Mouse (Mus musculus) heart, postnatal 25 days (tissue): Measurements from ENCODE around the gene Ttc21a. TPM values are rescaled to one million over a fixed set of nuclear protein-coding genes. Genes with fewer than 3 reads are reported as not detected.
A peak's percentile ranks its signal among the peaks of the same experiment; 100 is the strongest.
"Not testable (repeated sequence)": the region's sequence is repeated elsewhere in the genome, so short reads cannot be mapped to it uniquely, and the experiment has no call there.

ENCODE experiments used
- DNase-seq: peaks from one replicate; pipeline ENCODE4 v3.0.0; 2022; ENCODE audit warnings: low spot score
- intact Hi-C: fragments of 180-260 bp; cut with DNase I; formaldehyde crosslinking; loops from one replicate; pipeline ENCODE4 v1.15.1; 2025
- total RNA-seq, 2 experiments: library from RNA; stranded (reverse); gene quantifications; 2 replicates each; pipeline ENCODE4 v1.2.3; 2021

Ttc21a gene
- total RNA-seq, 2 experiments from 2014 or later: not detected

DNA sequence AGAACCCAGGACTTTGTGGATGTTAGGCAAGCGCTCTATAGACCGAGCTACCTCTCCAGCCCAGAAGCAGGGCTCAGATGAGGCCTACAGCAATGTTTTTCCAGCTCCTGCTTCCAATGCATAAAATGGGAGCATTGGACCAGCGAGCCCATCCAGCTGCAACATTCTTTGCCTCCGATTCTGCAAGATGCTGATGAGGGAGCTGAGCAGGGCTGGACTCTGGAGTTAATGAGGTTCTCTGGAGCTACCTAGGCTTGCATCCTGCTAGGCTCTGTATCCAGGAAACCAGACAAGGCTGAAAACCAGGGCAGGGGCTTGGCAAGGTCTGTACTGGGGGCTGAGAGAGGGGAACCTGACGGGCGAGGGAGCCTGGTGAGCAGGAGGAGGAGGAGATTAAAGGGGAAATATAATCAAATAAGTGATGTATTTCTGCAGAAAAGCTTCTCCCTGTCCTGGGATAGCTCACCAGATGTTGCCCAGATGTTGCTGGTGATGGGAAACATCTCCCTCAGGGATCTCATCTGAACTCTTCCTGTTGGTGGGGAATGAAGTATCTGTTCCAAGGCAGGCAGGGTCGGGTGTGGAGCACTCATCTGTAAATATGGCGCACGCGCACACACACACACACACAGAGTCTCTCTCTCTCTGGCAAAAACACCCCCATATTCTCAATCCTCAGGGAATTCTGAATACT is 48.6 kb downstream of the Ttc21a start:
- DNase-seq: no peak
- intact Hi-C loops: loop anchor here (2.0 kb wide), 1 partner anchor 15 kb away; no protein-coding TSS in a partner anchor

DNA sequence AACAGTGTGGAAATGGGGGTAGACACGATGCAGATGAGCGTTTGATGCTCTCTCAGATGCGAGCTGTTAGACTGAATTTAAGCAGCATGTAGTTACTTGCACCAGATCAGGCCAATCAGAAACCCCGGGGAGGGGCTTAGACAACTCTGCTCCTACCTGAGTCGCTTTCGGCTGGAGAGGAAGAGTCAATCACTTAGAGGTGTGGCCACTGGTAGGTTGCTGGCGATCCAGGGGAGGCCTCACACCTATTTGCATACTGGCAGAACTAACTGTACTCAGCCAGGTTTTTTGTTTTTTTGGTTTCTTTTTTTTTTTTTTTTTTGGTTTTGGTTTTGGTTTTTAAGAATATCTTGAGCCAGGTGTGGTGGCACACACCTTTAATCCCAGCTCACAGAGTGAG is 50.9 kb downstream of the Ttc21a start:
- intact Hi-C loops: no loop called here
- no peak for DNase-seq

GRCm38 (mm10) chr9:119991310-119991709 is 53.9 kb downstream of the Ttc21a start:
- no peak for DNase-seq
- intact Hi-C loops: no loop called here

- DNase-seq: no peak
- intact Hi-C loops: no loop called here
These were observed 55.9 kb downstream of the Ttc21a start for GRCm38 (mm10) chr9:119993092-119993844.

- intact Hi-C loops: no loop called here
- DNase-seq: no peak
These were observed 56.8 kb downstream of the Ttc21a start for GRCm38 (mm10) chr9:119994207-119994606.

GRCm38 (mm10) chr9:119996080-119996479 is 58.7 kb downstream of the Ttc21a start:
- intact Hi-C loops: no loop called here
- no peak for DNase-seq

DNA sequence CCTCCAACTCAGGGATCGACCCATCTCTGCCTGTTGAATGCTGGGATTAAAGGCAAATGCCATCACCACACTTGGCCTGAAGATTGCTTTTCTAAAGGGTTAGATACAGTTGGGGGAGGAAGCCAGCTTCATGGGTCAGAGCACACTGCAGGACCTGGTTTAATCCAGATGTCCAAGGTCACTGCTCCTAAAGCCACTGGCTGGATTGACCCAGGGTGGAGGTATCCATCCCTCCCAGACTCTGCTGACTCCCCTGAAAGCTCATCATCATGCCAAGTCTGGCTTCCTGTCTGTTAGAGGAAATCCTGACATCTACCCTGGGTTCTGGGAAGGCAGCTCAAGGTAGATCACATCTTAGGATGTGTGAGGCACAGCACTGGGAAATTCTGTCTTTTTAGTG is 61.4 kb downstream of the Ttc21a start:
- no peak for DNase-seq
- intact Hi-C loops: no loop called here

GRCm38 (mm10) chr9:119999636-120000035 is 62.2 kb downstream of the Ttc21a start:
- peak; percentile 54 for DNase-seq
- intact Hi-C loops: loop anchor here (2.0 kb wide), 1 partner anchor 15 kb away; the partner anchor contains the start of gene Csrnp1

DNA sequence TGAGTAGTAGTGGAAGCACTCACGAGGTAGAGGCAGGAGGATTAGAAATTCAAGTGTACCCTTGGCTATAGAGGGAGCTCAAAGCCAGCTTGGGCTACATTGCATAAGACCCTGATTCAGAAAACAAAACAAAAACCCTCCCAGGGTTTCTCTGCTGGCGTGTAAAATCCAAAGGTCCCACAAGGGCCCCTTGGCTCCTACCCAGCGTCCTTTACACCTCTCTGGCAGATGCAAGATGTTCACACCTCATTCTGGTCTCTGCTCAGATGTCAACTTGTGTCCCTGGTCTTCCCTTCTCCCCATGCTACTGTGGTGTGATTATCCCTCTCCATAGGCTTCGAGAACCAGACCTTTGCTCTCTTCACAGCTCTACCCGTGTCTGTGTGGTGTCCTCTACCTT is 63.4 kb downstream of the Ttc21a start:
- DNase-seq: no peak
- intact Hi-C loops: loop anchor here (2.0 kb wide), 1 partner anchor 16 kb away; the partner anchor contains the start of gene Csrnp1

GRCm38 (mm10) chr9:120001945-120002725 is 64.7 kb downstream of the Ttc21a start:
- peak; percentile 90 for DNase-seq
- intact Hi-C loops: loop anchor here (2.0 kb wide), 1 partner anchor 17 kb away; the partner anchor contains the start of gene Csrnp1

- intact Hi-C loops: no loop called here
- DNase-seq: no peak
These were observed 65.5 kb downstream of the Ttc21a start for GRCm38 (mm10) chr9:120002893-120003292.

DNA sequence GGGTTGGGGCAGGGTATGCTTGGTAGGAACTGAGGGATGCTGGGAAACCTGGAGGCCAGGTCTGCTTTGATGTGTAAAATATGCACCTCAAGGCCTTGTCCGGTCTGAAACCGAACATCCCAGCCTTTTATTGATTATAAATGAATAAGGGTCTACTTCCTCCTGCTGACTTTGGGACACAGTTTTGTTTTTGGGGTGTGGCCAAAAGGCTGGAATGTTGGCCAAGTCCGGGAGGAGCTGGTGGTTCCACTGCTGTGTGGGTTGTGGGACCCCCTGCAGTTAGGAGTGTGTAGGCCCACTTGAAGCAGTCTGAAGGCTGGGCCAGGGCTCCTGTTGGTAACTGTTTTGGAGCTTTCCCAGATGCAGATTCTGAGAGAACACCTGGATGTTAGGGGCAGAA is 68.5 kb downstream of the Ttc21a start:
- intact Hi-C loops: no loop called here
- DNase-seq: no peak

- DNase-seq: no peak
- intact Hi-C loops: no loop called here
These were observed 70.4 kb downstream of the Ttc21a start for GRCm38 (mm10) chr9:120007833-120008232.

DNA sequence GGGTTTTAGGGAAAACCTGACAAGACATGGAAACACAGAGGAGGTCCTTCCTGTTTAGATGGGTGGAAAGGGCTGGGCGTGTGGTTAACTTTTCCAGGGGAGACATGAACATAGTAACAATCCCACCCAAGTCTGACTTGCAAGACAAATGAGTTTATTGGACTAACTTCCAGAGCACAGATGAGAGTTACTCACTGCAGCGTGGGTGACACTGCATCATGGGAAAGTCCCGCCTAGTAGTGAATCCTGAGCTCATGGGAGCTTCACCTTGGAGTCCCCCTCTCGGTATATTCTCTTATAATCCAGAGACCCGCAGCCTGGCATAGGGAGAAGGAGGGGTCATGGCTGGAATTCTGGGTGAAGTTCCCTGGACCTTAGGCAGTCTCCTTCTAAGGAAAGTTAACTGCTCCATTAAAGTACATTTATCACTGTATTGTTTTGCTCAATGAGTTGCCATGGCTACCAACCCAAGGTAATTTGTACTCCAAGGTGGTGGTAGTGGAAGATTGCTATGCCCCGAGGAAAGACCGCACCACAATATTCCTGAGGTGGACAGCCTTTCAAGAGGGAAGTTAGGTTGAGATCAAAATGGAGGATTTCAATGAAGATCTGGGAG is 71.9 kb downstream of the Ttc21a start:
- DNase-seq: no peak
- intact Hi-C loops: no loop called here

DNA sequence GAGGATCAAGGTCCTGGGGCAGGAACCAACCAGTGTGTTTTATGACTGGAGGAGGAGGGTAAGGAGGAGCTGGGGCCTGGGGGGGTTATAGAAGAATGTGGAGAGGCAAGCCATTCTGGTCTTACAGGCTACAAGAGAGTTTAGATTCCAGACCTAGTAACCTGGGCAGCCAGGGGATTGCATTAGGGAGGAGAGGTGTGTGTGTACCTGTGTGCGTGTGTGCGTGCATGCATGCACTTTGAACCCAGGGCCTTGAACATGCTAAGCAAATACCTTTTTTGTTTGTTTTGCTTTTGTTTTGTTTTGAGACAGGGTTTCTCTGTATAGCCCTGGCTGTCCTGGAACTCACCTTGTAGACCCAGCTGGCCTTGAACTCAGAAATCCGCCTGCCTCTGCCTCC is 72.5 kb downstream of the Ttc21a start:
- no peak for DNase-seq
- intact Hi-C loops: loop anchor here (2.0 kb wide), 1 partner anchor 27 kb away; no protein-coding TSS in a partner anchor

DNA sequence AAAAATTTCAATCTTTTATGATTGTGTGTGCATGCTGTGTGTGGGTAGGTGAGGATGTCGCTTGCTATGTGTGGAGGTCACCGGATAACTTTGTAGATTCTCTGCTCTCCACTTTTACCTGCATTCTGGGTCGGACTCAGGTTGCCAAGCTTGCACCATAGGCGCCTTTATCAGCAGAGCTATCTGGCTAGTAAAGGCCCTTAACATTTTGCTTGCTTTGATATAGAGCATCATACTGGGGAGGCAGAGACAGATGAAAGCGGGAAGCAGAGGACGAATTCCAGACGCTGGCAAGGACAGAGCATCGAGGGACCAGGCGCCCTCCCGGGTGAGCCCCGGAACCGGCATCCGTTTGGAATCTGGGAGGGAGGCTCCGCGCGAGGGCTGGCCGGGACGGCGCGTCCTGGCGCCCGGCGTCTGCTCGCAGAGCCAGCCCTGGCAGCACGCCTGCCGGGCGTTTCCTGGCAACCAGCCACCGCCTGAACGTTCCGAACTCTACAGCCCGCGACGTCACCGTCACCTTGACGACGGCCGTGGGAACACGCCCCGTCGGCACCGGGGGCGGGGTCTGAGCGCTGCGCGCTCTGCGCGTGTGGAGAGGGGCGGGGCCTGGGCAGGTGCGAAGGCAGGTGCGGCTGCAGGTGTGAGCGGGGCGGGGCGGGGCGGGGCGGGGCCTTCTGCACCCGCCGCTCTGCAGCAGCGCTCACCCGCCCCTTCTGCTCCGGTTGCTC is 73.5 kb downstream of the Ttc21a start:
- DNase-seq: peak; percentile 96
- intact Hi-C loops: loop anchor here (2.0 kb wide), 1 partner anchor 28 kb away; no protein-coding TSS in a partner anchor

DNA sequence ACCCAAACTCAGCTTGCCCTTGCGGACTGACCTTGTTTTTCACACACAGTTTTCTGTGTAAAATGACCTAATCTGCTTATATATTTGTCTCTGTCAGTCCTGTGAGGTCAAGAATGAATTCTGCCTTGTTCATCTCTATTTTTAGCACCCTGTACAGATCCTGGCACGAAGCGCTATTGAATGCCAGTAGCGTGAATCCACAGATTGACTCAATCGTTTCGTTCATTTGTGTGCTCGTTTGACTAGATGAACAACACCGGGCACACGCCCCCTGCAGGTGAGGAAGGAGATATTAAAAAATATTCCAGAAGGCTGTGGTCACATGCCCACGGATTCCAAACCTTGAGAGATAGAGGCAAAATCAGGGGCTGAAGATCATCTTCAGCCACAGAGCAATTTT is 74.1 kb downstream of the Ttc21a start:
- peak; percentile 51 for DNase-seq
- intact Hi-C loops: loop anchor here (2.0 kb wide), 1 partner anchor 29 kb away; no protein-coding TSS in a partner anchor

- DNase-seq, intact Hi-C loops: not testable (repeated sequence)
These were observed 74.8 kb downstream of the Ttc21a start for GRCm38 (mm10) chr9:120012161-120012560.

- no peak for DNase-seq
- intact Hi-C loops: no loop called here
These were observed 75.4 kb downstream of the Ttc21a start for GRCm38 (mm10) chr9:120012781-120013180.
